Mouse (Mus musculus) heart, embryonic 12.5 days (tissue): ENCODE data around the gene Slc9a2. TPM values are rescaled to one million over a fixed set of nuclear protein-coding genes. Genes with fewer than 3 reads are reported as not detected.

Experiments used
- ATAC-seq: fragments of 200-750 bp; cut with Nextera tagmentation; 2 replicates; pipeline ENCODE4 v1.8.0; 2017; ENCODE audit warnings: moderate TSS enrichment, moderate library complexity; ENCODE audit not compliant: insufficient number of reproducible peaks, low FRiP score
- H3K27ac ChIP-seq: fragments of 300-500 bp; sonication (generic); 2 replicates; pipeline ENCODE4 v1.5.1; 2016; ENCODE audit warnings: mild to moderate bottlenecking, moderate library complexity; ENCODE audit not compliant: poor library complexity, severe bottlenecking
- H3K27me3 ChIP-seq: fragments of 300-500 bp; sonication (generic); replicated peaks from 2 replicates; pipeline ENCODE4 v1.6.1; 2016; ENCODE audit warnings: mild to moderate bottlenecking, moderate library complexity
- H3K36me3 ChIP-seq: fragments of 300-500 bp; sonication (generic); 2 replicates; pipeline ENCODE4 v1.6.1; 2016; ENCODE audit warnings: mild to moderate bottlenecking, moderate library complexity
- H3K4me1 ChIP-seq: fragments of 300-500 bp; sonication (generic); replicated peaks from 2 replicates; pipeline ENCODE4 v1.6.1; 2016; ENCODE audit warnings: mild to moderate bottlenecking
- H3K4me2 ChIP-seq: fragments of 300-500 bp; sonication (generic); 2 replicates; pipeline ENCODE4 v1.6.1; 2016; ENCODE audit warnings: mild to moderate bottlenecking, moderate library complexity
- H3K4me3 ChIP-seq: fragments of 300-500 bp; sonication (generic); 2 replicates; pipeline ENCODE4 v1.5.1; 2016; ENCODE audit warnings: mild to moderate bottlenecking
- H3K9ac ChIP-seq: fragments of 300-500 bp; sonication (generic); 2 replicates; pipeline ENCODE4 v1.6.1; 2016; ENCODE audit warnings: mild to moderate bottlenecking, moderate library complexity
- H3K9me3 ChIP-seq: fragments of 300-500 bp; sonication (generic); replicated peaks from 2 replicates; pipeline ENCODE4 v1.6.1; 2016; ENCODE audit warnings: mild to moderate bottlenecking, moderate library complexity
- WGBS: fragments of 180-500 bp; shearing (Covaris S2); methylation state at CpG from one replicate; pipeline ENCODE4 v1.1.7; 2016; 5-methylcytosine and 5-hydroxymethylcytosine counted together
- polyA plus RNA-seq: library from polyadenylated mRNA; unstranded; fragments of >200 nt; fragmentation: Nextera tagmentation; extraction: Ambion mirVana; gene quantifications from 2 replicates; pipeline ENCODE4 v1.2.1, GENCODE M21; 2016

The Slc9a2 gene
- polyA plus RNA-seq, 1 experiment from 2014 or later: 0.04 TPM

GRCm38 (mm10) chr1:40767588-40767987, 87.2 kb downstream of the Slc9a2 start:
- Histone ChIP-seq H3K27me3 (no peaks in the 10 kb centered on the region), H3K9ac (no peak overlapping the region), H3K9me3 (no peaks in the 10 kb centered on the region), H3K4me2 (no peak overlapping the region), H3K36me3 (no peaks in the 10 kb centered on the region), H3K4me1 (no peaks in the 10 kb centered on the region), H3K27ac (no peak overlapping the region), H3K4me3 (no peak overlapping the region)
- no peak for ATAC-seq
- WGBS: 79% methylated on average over 18 of the region's 18 CpGs

GRCm38 (mm10) chr1:40768606-40769005, 88.2 kb downstream of the Slc9a2 start:
- Histone ChIP-seq H3K4me2 (no peak overlapping the region), H3K9me3 (no peaks in the 10 kb centered on the region), H3K36me3 (peaks cover 2% of the 10 kb centered on the region), H3K4me3 (no peak overlapping the region), H3K27me3 (no peaks in the 10 kb centered on the region), H3K27ac (no peak overlapping the region), H3K9ac (no peak overlapping the region), H3K4me1 (no peaks in the 10 kb centered on the region)
- no peak for ATAC-seq
- WGBS: 28% methylated on average over 6 of the region's 6 CpGs

- H3K4me3 ChIP-seq: no peak overlapping the region
- WGBS: 73% methylated on average over 4 of the region's 4 CpGs
- H3K9ac ChIP-seq: no peak overlapping the region
- no peak overlapping the region for H3K4me2 ChIP-seq
- ATAC-seq: no peak
- no peaks in the 10 kb centered on the region for H3K9me3 ChIP-seq
- H3K27me3 ChIP-seq: no peaks in the 10 kb centered on the region
- H3K27ac ChIP-seq: no peak overlapping the region
- H3K4me1 ChIP-seq: no peaks in the 10 kb centered on the region
- peaks cover 8% of the 10 kb centered on the region for H3K36me3 ChIP-seq
Observed at GRCm38 (mm10) chr1:40769331-40769894, 89.0 kb downstream of the Slc9a2 start.

GRCm38 (mm10) chr1:40771196-40771970, 91.0 kb downstream of the Slc9a2 start:
- Histone ChIP-seq H3K27me3 (no peaks in the 10 kb centered on the region), H3K36me3 (peaks cover 8% of the 10 kb centered on the region), H3K4me3 (no peak overlapping the region), H3K4me1 (no peaks in the 10 kb centered on the region), H3K27ac (no peak overlapping the region), H3K9ac (no peak overlapping the region), H3K4me2 (no peak overlapping the region), H3K9me3 (no peaks in the 10 kb centered on the region)
- 78% methylated on average over 7 of the region's 7 CpGs for WGBS
- no peak for ATAC-seq

GRCm38 (mm10) chr1:40773234-40773633, 92.9 kb downstream of the Slc9a2 start:
- no peaks in the 10 kb centered on the region for H3K4me1 ChIP-seq

GRCm38 (mm10) chr1:40774040-40774439, 93.7 kb downstream of the Slc9a2 start:
- Histone ChIP-seq H3K4me3 (no peak overlapping the region), H3K4me2 (no peak overlapping the region), H3K9ac (no peak overlapping the region), H3K27me3 (no peaks in the 10 kb centered on the region), H3K27ac (no peak overlapping the region), H3K9me3 (peaks cover 5% of the 10 kb centered on the region; the same call in 1 of the 2 replicates), H3K4me1 (no peaks in the 10 kb centered on the region), H3K36me3 (peaks cover 14% of the 10 kb centered on the region)
- no peak for ATAC-seq
- WGBS: 89% methylated on average over 10 of the region's 10 CpGs

More at GRCm38 (mm10) chr1:40773234-40773633, 92.9 kb downstream of the Slc9a2 start:
- Histone ChIP-seq H3K9ac (no peak overlapping the region), H3K36me3 (peaks cover 8% of the 10 kb centered on the region), H3K4me2 (no peak overlapping the region), H3K4me3 (no peak overlapping the region), H3K9me3 (no peaks in the 10 kb centered on the region), H3K27me3 (no peaks in the 10 kb centered on the region), H3K27ac (no peak overlapping the region)
- no peak for ATAC-seq
- WGBS: 79% methylated on average over 5 of the region's 5 CpGs

- no peak overlapping the region for H3K27ac ChIP-seq
- H3K9ac ChIP-seq: no peak overlapping the region
- ATAC-seq: no peak
- peaks cover 13% of the 10 kb centered on the region for H3K9me3 ChIP-seq
- H3K36me3 ChIP-seq: peaks cover 26% of the 10 kb centered on the region
- no peaks in the 10 kb centered on the region for H3K4me1 ChIP-seq
- no peak overlapping the region for H3K4me2 ChIP-seq
- H3K4me3 ChIP-seq: no peak overlapping the region
- H3K27me3 ChIP-seq: no peaks in the 10 kb centered on the region
- 65% methylated on average over 2 of the region's 2 CpGs for WGBS
Observed at GRCm38 (mm10) chr1:40776102-40776501, 95.7 kb downstream of the Slc9a2 start.

- Histone ChIP-seq H3K4me1 (no peaks in the 10 kb centered on the region), H3K36me3 (peaks cover 26% of the 10 kb centered on the region), H3K9ac (no peak overlapping the region), H3K9me3 (peaks cover 13% of the 10 kb centered on the region), H3K27ac (no peak overlapping the region), H3K27me3 (no peaks in the 10 kb centered on the region), H3K4me3 (no peak overlapping the region), H3K4me2 (no peak overlapping the region)
- ATAC-seq: no peak
- WGBS: 79% methylated on average over 3 of the region's 3 CpGs
Observed at GRCm38 (mm10) chr1:40776763-40777162, 96.4 kb downstream of the Slc9a2 start.

- no peak for ATAC-seq
Observed at GRCm38 (mm10) chr1:40783450-40783849, 103.1 kb downstream of the Slc9a2 start.

GRCm38 (mm10) chr1:40784306-40784705, 103.9 kb downstream of the Slc9a2 start:
- peaks cover 7% of the 10 kb centered on the region; the same call in 1 of the 2 replicates for H3K9me3 ChIP-seq
- no peak overlapping the region for H3K4me2 ChIP-seq
- no peak overlapping the region for H3K4me3 ChIP-seq
- H3K9ac ChIP-seq: no peak overlapping the region
- H3K36me3 ChIP-seq: peaks cover 9% of the 10 kb centered on the region
- 87% methylated on average over 9 of the region's 9 CpGs for WGBS
- H3K27ac ChIP-seq: no peak overlapping the region
- H3K4me1 ChIP-seq: no peaks in the 10 kb centered on the region
- no peaks in the 10 kb centered on the region for H3K27me3 ChIP-seq
- no peak for ATAC-seq

More at GRCm38 (mm10) chr1:40783450-40783849, 103.1 kb downstream of the Slc9a2 start:
- WGBS: 86% methylated on average over 7 of the region's 7 CpGs
- Histone ChIP-seq H3K27ac (no peak overlapping the region), H3K4me2 (no peak overlapping the region), H3K9ac (no peak overlapping the region), H3K36me3 (peaks cover 18% of the 10 kb centered on the region), H3K9me3 (peaks cover 13% of the 10 kb centered on the region), H3K27me3 (no peaks in the 10 kb centered on the region), H3K4me1 (no peaks in the 10 kb centered on the region), H3K4me3 (no peak overlapping the region)

GRCm38 (mm10) chr1:40785876-40786445, 105.6 kb downstream of the Slc9a2 start:
- Histone ChIP-seq H3K27me3 (no peaks in the 10 kb centered on the region), H3K4me1 (no peaks in the 10 kb centered on the region; the same call in 1 of the 2 replicates), H3K4me2 (no peak overlapping the region), H3K36me3 (no peaks in the 10 kb centered on the region; the same call in 1 of the 2 replicates), H3K4me3 (no peak overlapping the region), H3K9me3 (no peaks in the 10 kb centered on the region), H3K27ac (no peak overlapping the region), H3K9ac (no peak overlapping the region)
- no peak for ATAC-seq
- WGBS: 82% methylated on average over 11 of the region's 11 CpGs
